Mouse (Mus musculus): ENCODE measurements around the gene 1110051M20Rik.

DNA sequence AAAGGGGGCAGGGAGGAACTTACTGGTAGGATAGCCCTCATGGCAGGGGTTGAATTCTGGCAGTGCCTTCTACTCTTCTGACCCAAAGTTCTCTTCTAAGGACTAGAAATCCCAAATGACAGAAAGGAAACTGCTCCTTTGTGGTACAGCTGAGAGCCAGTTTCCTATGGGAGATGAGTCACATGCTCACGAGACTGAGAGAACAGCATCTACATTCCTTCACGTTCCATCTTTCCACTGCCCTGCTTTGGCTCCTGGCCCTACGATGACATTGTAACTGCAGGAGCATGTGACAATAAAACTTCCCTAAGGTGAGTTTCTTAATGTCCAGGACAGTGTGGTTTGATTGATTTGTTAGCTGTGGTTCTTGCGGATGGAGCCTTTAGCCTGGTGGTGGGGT, 196.1 kb downstream of the 1110051M20Rik start:
- TF ChIP-seq GATA1 (IDR thresholded peaks at IDR 0.05; ENCODE audit: borderline replicate concordance, low read length) (no peak), FLI1 (IDR thresholded peaks at IDR 0.05; ENCODE audit: low read length) (no peak)

Measured in megakaryocyte, embryonic 14.5 days (primary cell).